Mouse (Mus musculus): ENCODE measurements around the gene Edaradd.
A peak's percentile ranks its signal among the peaks of the same experiment; 100 is the strongest.
"Not testable (repeated sequence)": the region's sequence is repeated elsewhere in the genome, so short reads cannot be mapped to it uniquely, and the experiment has no call there.

Gene Edaradd

GRCm38 (mm10) chr13:12511189-12511965 is 8.9 kb downstream of the Edaradd start:
- no peak for DNase-seq

DNA sequence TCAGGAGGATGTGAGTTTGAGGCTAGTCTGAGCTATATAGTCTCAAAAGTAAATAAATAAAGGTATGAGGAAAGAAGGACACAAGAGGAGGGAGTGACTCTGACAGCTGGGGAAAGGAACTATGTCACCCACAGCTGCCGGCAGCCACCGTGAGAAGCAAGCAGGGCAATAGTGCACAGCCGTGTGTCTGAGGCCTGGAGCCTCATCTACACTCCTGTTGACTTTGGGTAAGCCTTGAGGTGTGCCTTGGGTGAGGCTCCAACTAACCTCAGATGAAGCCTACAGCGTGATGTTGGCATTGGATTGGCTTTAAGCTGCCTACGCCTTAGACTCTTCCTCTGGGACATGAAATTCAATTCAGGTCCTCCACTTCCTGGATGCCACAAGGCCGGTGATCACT is 10.2 kb downstream of the Edaradd start:
- no peak for DNase-seq

GRCm38 (mm10) chr13:12507426-12507825 is 12.8 kb downstream of the Edaradd start:
- no peak for DNase-seq

GRCm38 (mm10) chr13:12505359-12505758 is 14.9 kb downstream of the Edaradd start:
- DNase-seq, result no peak

DNA sequence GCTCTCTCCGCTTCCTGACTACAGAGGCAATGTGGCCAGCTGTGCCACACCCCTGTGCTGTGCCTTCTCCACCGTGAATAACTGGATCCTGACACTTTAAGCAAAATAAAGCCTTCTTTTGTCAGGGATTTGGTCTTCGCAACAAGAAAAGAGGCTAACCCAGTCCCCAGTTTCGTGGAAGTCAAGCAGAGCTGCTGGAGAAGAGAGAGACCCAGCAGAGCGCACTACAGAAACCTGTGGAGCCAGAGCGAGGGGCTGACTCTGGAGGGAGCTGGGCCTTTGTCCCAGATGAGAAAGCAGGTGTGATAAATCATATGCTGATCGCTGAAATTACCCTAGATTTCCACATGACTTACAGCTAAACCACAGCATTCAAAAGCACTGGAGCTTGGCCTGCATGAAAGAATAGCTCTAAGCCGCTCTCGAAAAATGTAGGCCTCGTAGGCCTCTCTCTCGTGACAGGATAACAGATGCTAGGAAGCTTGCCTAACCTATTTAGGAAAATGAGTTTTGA is 16.9 kb downstream of the Edaradd start:
- DNase-seq, result no peak

DNA sequence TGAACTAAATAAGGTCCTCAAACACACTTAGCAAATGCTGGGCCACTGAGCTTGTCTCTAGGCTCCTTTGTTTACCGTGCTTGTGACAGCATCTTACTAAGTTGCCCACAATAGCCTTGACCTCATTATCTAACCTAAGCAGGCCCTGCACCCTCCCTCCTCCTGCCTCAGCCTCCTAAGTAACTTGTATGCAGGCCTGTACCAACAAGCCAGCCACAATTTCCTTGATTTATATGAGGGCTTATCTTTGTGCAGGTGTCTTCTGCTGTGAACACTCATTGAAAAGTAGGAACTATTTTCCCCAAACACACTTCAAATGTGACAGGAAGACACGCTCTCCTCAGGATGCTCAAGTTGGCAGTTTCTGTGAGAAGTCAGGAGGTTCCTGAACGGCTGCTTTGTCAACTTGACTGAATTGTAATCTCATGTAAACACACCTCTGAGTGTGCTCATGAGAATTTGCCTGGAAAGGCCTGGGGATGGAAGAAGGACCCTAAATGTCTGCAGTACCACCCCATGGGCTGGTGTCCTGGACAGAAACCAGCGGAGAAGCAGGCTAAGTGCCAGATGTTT is 17.5 kb downstream of the Edaradd start:
- DNase-seq, result no peak

DNA sequence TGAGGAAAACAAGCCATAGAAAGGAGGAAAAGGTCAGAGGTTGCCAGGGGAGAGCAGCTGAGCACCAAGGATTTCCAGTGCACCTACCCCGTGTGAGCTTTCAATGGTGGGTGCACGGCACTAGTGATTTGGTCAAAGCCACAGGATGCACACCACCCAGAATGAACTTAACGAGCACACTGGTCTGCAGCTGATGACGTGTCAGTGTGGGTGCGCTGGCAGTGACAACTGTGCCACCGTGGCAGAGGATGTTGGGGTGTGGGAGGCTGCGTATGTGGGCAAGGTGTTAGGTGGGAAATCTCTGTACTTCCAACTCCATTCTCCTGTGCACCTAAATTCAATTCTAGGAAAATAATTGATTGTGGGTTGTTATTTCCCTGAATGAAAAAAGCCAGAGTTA is 21.1 kb downstream of the Edaradd start:
- no peak for DNase-seq

- DNase-seq, result no peak
Observed at GRCm38 (mm10) chr13:12497809-12498208, 22.4 kb downstream of the Edaradd start.

GRCm38 (mm10) chr13:12494750-12495149 is 25.5 kb downstream of the Edaradd start:
- no peak for DNase-seq

- DNase-seq, result no peak
Observed at GRCm38 (mm10) chr13:12492515-12492914, 27.7 kb downstream of the Edaradd start.

- DNase-seq, result no peak
Observed at GRCm38 (mm10) chr13:12485640-12486039, 34.6 kb downstream of the Edaradd start.

DNA sequence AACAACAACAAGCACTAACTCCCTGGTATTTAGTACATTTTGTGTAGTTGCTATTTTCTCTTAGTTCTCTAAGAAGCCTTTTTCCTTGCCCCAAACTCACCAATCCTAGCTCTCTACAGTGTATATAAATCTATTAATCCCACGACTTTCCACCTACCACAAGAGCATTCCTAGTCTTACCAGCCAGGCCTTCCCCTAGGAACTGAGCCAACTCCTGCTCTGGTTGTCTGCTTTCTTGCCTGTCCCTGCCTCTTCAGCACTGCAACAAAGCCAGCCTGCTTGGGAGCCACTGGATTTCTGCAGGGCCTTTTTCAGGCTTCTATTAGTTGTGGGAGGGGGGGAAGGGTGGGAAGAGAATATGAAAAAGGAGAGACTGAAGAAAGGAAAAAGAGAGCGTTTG is 35.0 kb downstream of the Edaradd start:
- DNase-seq, result no peak

- DNase-seq, result no peak
Observed at GRCm38 (mm10) chr13:12479802-12480201, 40.4 kb downstream of the Edaradd start.

DNA sequence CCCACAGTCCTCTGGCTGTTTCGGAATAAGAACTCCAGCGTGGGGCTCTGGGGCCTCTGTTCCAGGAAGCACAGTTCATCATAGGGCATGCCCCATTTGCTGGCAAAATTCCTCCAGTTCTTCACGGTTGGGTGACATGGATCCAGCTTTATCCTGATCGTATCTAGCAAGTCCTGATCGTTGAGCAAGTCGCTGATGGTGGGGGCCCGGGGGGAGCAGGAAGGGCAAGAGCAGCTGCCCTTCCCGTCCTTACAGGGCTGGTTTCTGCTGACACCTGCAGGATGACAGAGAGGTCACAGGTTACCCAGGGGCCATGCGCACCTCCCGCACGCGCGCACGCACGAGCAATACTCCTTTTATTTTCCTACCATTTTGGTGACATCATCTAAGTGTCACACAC is 41.9 kb downstream of the Edaradd start:
- DNase-seq, result peak; percentile 82

DNA sequence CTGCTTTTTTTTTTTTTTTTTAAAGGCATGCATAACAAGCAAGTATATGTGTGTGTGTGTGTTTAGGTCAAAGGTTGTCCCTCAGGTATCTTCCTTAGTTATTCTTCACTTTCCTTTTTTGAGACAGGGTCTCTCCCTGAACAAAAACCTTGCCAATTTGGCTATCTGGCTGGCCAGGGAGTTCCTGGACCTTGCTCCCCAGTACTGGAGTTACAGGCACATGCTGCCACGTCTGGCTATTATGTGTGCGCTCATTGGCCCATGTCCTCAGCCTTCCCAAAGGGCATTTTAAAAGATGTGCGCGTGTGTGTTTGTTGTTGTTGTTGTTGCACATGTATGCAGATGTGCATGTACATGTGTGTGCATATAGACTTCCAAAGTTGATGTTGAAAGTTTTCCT is 43.4 kb downstream of the Edaradd start:
- DNase-seq, result no peak

- no peak for DNase-seq
Observed at GRCm38 (mm10) chr13:12475239-12475638, 45.0 kb downstream of the Edaradd start.

DNA sequence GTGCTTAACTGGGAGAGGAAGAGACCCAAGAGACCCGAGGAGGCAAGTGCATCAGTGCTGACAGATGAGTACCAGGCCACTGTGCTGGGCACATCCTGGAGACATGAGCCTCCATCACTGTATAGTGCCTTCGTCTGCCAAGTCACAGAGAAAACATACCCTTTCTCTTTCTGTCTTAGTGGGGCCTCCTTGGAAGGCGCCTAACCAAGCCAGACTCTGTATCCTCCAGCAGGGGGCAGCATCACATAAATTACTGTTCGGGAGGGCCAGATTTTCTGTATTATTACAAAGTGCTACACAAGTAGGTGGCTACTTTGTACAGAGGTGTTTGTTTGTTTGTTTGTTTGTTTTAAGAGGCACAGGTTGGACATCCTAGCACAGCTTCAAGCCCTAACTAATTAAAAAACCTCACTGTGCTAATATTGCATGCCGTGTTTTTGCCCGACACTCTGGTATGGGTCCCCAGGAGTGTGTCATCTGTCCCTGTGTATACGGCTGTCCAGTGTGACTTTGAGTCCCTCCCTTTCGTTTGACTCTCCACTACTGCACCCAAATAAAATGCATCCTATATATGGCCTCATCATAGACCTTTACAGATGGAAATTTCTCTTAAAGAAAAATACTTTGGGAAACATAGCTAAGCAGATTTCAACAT is 46.4 kb downstream of the Edaradd start:
- DNase-seq, result peak; percentile 70

GRCm38 (mm10) chr13:12468488-12468887 is 51.8 kb downstream of the Edaradd start:
- no peak for DNase-seq

DNA sequence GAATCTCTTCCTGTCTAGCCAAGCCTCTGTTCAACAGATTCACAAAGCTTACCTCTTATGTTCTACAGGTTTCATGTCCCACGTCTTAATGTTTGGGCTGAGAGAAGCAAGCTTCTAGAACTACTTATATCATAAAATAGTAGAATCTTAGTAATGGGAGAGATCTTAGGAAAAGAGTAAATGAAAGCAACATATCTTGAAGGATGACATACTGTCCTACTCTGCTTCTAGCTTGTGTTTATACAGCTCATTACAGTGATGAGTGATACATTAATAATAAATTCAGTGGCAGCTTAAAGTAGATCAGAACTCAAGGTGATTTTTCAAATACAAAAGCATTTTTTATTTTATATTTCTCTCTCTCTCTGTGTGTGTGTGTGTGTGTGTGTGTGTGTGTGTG is 55.4 kb downstream of the Edaradd start, which contains the start of gene Lgals8:
Gene Lgals8 (minus strand): TSS at position 101 of the 400 bp plus-strand sequence.
- DNase-seq, result no peak

DNA sequence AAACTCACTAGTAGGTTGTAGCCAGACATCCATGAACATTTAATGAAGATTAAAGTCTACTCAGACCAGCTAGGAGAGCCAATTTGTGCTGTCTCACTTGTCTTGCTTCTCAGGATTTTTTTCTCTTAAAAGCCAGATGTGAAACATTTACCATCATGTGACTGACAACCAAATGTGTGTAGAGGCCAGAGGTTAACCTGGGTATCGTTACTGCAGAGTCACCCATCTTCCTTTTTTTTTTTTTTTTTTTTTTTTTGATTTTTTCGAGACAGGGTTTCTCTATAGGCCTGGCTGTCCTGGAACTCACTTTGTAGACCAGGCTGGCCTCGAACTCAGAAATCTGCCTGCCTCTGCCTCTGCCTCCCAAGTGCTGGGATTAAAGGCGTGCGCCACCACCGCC is 56.1 kb downstream of the Edaradd start:
- not testable (repeated sequence) for DNase-seq

- no peak for DNase-seq
Observed at GRCm38 (mm10) chr13:12462623-12463022, 57.6 kb downstream of the Edaradd start.

- no peak for DNase-seq
Observed at GRCm38 (mm10) chr13:12461730-12462119, 58.5 kb downstream of the Edaradd start.

GRCm38 (mm10) chr13:12460881-12461729 is 59.1 kb downstream of the Edaradd start:
- DNase-seq, result peak; percentile 96

All from kidney, postnatal 14 days (tissue).